Mouse (Mus musculus) mouse embryonic stem cell (cell line): ENCODE data around the gene Tmem208.

ENCODE experiments used
- in situ Hi-C, 2 experiments: fragments of 300-500 bp; cut with MboI; formaldehyde crosslinking; loops; 1 replicate in 1 of 2; 3 replicates in 1 of 2; pipeline ENCODE4 v1.14.3; 2019 to 2020; ENCODE audit warnings: low sequenced_read_pairs in 2 of 2, low pct_unique_long_range_greater_than_20kb in 1 of 2, mixed read lengths in 1 of 2; ENCODE audit not compliant: unreplicated experiment in 1 of 2

Tmem208 gene

GRCm38 (mm10) chr8:105313622-105314402, 12.3 kb upstream of the Tmem208 start:
- in situ Hi-C loops, result no loop called here

- in situ Hi-C loops, result no loop called here
Observed at GRCm38 (mm10) chr8:105315073-105315769, 10.9 kb upstream of the Tmem208 start.

GRCm38 (mm10) chr8:105317941-105318340, 8.2 kb upstream of the Tmem208 start:
- in situ Hi-C loops, result no loop called here

- in situ Hi-C loops, result no loop called here
Observed at GRCm38 (mm10) chr8:105318662-105319190, 7.4 kb upstream of the Tmem208 start.

- in situ Hi-C loops, result no loop called here
Observed at GRCm38 (mm10) chr8:105323183-105323582, 3.0 kb upstream of the Tmem208 start.

- in situ Hi-C loops, result no loop called here
Observed at GRCm38 (mm10) chr8:105325641-105326093, 487 bp upstream of the Tmem208 start.

GRCm38 (mm10) chr8:105326968-105327367, 814 bp downstream of the Tmem208 start:
- in situ Hi-C loops, result no loop called here

- in situ Hi-C loops, result no loop called here
Observed at GRCm38 (mm10) chr8:105330325-105330724, 4.2 kb downstream of the Tmem208 start.

- in situ Hi-C loops, result no loop called here
Observed at GRCm38 (mm10) chr8:105331469-105331868, 5.3 kb downstream of the Tmem208 start.

- in situ Hi-C loops, result no loop called here
Observed at GRCm38 (mm10) chr8:105331931-105332330, 5.8 kb downstream of the Tmem208 start.

GRCm38 (mm10) chr8:105332523-105332922, 6.4 kb downstream of the Tmem208 start:
- in situ Hi-C loops, result no loop called here

GRCm38 (mm10) chr8:105336373-105337130, 10.4 kb downstream of the Tmem208 start:
- in situ Hi-C loops, result no loop called here

- in situ Hi-C loops, result no loop called here
Observed at GRCm38 (mm10) chr8:105338992-105339391, 12.8 kb downstream of the Tmem208 start.

- in situ Hi-C loops, result no loop called here
Observed at GRCm38 (mm10) chr8:105339886-105340635, 13.9 kb downstream of the Tmem208 start.

GRCm38 (mm10) chr8:105341399-105341798, 15.2 kb downstream of the Tmem208 start:
- in situ Hi-C loops, result no loop called here

- in situ Hi-C loops, result no loop called here
Observed at GRCm38 (mm10) chr8:105342768-105343167, 16.6 kb downstream of the Tmem208 start.

GRCm38 (mm10) chr8:105343791-105344574, 17.8 kb downstream of the Tmem208 start:
- in situ Hi-C loops, result no loop called here
